Mouse (Mus musculus) heart, postnatal 4 days (tissue): ENCODE measurements around the gene Gfm2. TPM values are rescaled to one million over a fixed set of nuclear protein-coding genes. Genes with fewer than 3 reads are reported as not detected.

Source experiments
- total RNA-seq, 2 experiments: library from RNA; stranded (reverse); gene quantifications; 2 replicates each; pipeline ENCODE4 v1.2.3; 2021

The Gfm2 gene
- total RNA-seq, 2 experiments from 2014 or later, result 32.1 to 33.5 TPM

Other genes starting within 250 kb of the Gfm2 start
- under 1 TPM; 0.36 to 0.59 TPM for gene Gcnt4, start 213.2 kb upstream of the Gfm2 start, total RNA-seq
- not detected for gene 1700029F12Rik, start 103.6 kb upstream of the Gfm2 start, total RNA-seq
- gene Fam169a, start 70.7 kb upstream of the Gfm2 start, total RNA-seq, result 1 to 10 TPM; 2.9 to 3.3 TPM
- 10 to 100 TPM in 1 of 2 experiments, not detected in 1; 31.6 TPM for gene Gm6169, start 38.7 kb upstream of the Gfm2 start, total RNA-seq
- gene Nsa2, start within 50 bp of the Gfm2 start, total RNA-seq, result 10 to 100 TPM; 69.1 to 73.1 TPM
- 10 to 100 TPM; 20.8 to 23.5 TPM for gene Hexb, start 60.4 kb downstream of the Gfm2 start, total RNA-seq
- 10 to 100 TPM; 14.1 to 15.3 TPM for gene Enc1, start 103.2 kb downstream of the Gfm2 start, total RNA-seq